Mouse (Mus musculus) heart, embryonic 14.5 days (tissue): Measurements from ENCODE around the gene Gm49403. TPM values are rescaled to one million over a fixed set of nuclear protein-coding genes. Genes with fewer than 3 reads are reported as not detected.
A peak's percentile ranks its signal among the peaks of the same experiment; 100 is the strongest.
"Not testable (repeated sequence)": the region's sequence is repeated elsewhere in the genome, so short reads cannot be mapped to it uniquely, and the experiment has no call there.

ENCODE experiments used
- ATAC-seq: fragments of 200-750 bp; cut with Nextera tagmentation; 2 replicates; pipeline ENCODE4 v1.8.0; 2017; ENCODE audit warnings: low read depth, moderate TSS enrichment; ENCODE audit not compliant: insufficient number of reproducible peaks, insufficient read depth, low FRiP score
- H3K27ac ChIP-seq, 2 experiments: fragments of 200-500 bp in 1 of 2; fragments of 300-500 bp in 1 of 2; sonication (generic) in 1 of 2; replicated peaks in 1 of 2; 2 replicates each; pipeline ENCODE4 v1.5.1; 2012 to 2014; ENCODE audit warnings: low read depth in 2 of 2, low read length in 2 of 2, control low read depth in 1 of 2, mild to moderate bottlenecking in 1 of 2, mixed read lengths in 1 of 2; ENCODE audit not compliant: control insufficient read depth in 1 of 2, insufficient read depth in 1 of 2
- H3K27me3 ChIP-seq: fragments of 300-500 bp; sonication (generic); 2 replicates; pipeline ENCODE4 v1.6.1; 2014; ENCODE audit warnings: mild to moderate bottlenecking, low read length, control low read depth; ENCODE audit not compliant: control insufficient read depth, insufficient read depth
- H3K36me3 ChIP-seq: fragments of 300-500 bp; sonication (generic); 2 replicates; pipeline ENCODE4 v1.6.1; 2014; ENCODE audit warnings: mild to moderate bottlenecking, control low read depth, low read length, mixed read lengths; ENCODE audit not compliant: control insufficient read depth, insufficient read depth
- H3K4me1 ChIP-seq, 2 experiments: fragments of 200-500 bp in 1 of 2; fragments of 300-500 bp in 1 of 2; sonication (generic) in 1 of 2; 2 replicates each; pipeline ENCODE4 v1.6.1; 2012 to 2014; ENCODE audit warnings: low read length in 2 of 2, control low read depth in 1 of 2, mixed read lengths in 1 of 2; ENCODE audit not compliant: control insufficient read depth in 2 of 2, insufficient read depth in 2 of 2
- H3K4me2 ChIP-seq: fragments of 300-500 bp; sonication (generic); 2 replicates; pipeline ENCODE4 v1.6.1; 2014; ENCODE audit warnings: mild to moderate bottlenecking, low read length
- H3K4me3 ChIP-seq, 2 experiments: fragments of 200-500 bp in 1 of 2; fragments of 300-500 bp in 1 of 2; sonication (generic) in 1 of 2; 2 replicates each; pipeline ENCODE4 v1.5.1; 2012 to 2014; ENCODE audit warnings: low read length in 2 of 2, mild to moderate bottlenecking in 2 of 2, control low read depth in 1 of 2, low read depth in 1 of 2, moderate library complexity in 1 of 2; ENCODE audit not compliant: control insufficient read depth in 1 of 2, insufficient read depth in 1 of 2
- H3K9ac ChIP-seq: fragments of 300-500 bp; sonication (generic); 2 replicates; pipeline ENCODE4 v1.6.1; 2014; ENCODE audit warnings: mild to moderate bottlenecking, low read length
- H3K9me3 ChIP-seq: fragments of 300-500 bp; sonication (generic); 2 replicates; pipeline ENCODE4 v1.6.1; 2016; ENCODE audit warnings: low read length, control low read depth; ENCODE audit not compliant: control insufficient read depth
- WGBS: fragments of 180-500 bp; shearing (Covaris S2); extraction: QIAGEN DNeasy Blood & Tissue Kit; methylation state at CpG from one replicate; pipeline ENCODE4 v1.1.7; 2014; 5-methylcytosine and 5-hydroxymethylcytosine counted together
- polyA plus RNA-seq: library from polyadenylated mRNA; unstranded; fragments of >200 nt; fragmentation: Nextera tagmentation; extraction: Ambion mirVana; gene quantifications from 2 replicates; pipeline ENCODE4 v1.2.1, GENCODE M21; 2014

Gene Gm49403
- polyA plus RNA-seq, 1 experiment from 2014 or later = not detected

- Histone ChIP-seq H3K4me3 (peak within 1 kb of the TSS; percentile 78 to 82), H3K4me1 (peaks cover 4 to 15% of the 10 kb centered on the region in 2 experiments), H3K36me3 (peaks cover 13% of the 10 kb centered on the region), H3K4me2 (peak within 1 kb of the TSS; percentile 90), H3K27ac (peak within 1 kb of the TSS; percentile 66 to 82), H3K27me3 (no peaks in the 10 kb centered on the region), H3K9ac (peak within 1 kb of the TSS; percentile 90), H3K9me3 (no peaks in the 10 kb centered on the region)
- peak; percentile 88 for ATAC-seq
- WGBS = under 1% methylated on average over 58 of the region's 58 CpGs
Observed at GRCm38 (mm10) chr19:8888511-8889385, 5.0 kb downstream of the Gm49403 start, which contains the start of the genes 1810009A15Rik and Gm49416. Gene 1810009A15Rik (plus strand): TSS chr19:8888853. Gene Gm49416 (plus strand): TSS chr19:8888926.

- Histone ChIP-seq H3K27ac (peak within 1 kb of the TSS; percentile 67 to 85), H3K9me3 (no peaks in the 10 kb centered on the region), H3K27me3 (no peaks in the 10 kb centered on the region), H3K36me3 (peaks cover 40% of the 10 kb centered on the region), H3K4me2 (peak within 1 kb of the TSS; percentile 82), H3K4me1 (peaks cover 8 to 19% of the 10 kb centered on the region in 2 experiments; a peak in 3 of 4 replicates), H3K9ac (peak within 1 kb of the TSS; percentile 96), H3K4me3 (peak within 1 kb of the TSS; percentile 90 to 92)
- peak; percentile 54; the same call in 1 of the 2 replicates for ATAC-seq
- 2% methylated on average over 54 of the region's 54 CpGs for WGBS
Observed at GRCm38 (mm10) chr19:8892829-8893766, 9.4 kb downstream of the Gm49403 start, which contains the start of gene Ints5. Gene Ints5 (plus strand): TSS chr19:8893005.

DNA sequence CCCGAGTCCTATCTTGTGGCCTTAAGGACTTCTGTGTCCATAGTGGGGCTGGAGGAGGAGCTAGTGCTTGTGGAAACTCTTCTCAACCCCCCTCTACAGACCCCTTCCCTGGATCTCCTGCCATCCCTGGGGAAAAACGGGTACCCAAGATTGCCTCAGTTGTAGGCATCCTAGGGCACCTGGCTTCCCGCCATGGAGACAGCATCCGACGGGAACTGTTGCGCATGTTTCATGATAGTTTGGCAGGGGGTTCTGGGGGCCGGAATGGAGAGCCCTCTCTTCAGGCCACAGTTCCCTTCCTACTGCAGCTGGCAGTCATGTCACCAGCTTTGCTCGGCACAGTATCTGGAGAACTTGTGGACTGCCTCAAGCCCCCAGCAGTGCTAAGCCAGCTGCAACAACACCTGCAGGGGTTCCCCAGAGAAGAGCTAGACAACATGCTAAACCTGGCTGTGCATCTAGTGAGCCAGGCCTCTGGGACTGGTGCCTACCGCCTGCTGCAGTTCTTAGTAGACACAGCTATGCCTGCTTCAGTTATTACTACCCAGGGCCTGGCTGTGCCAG is 11.7 kb downstream of the Gm49403 start:
- H3K4me3 ChIP-seq = no peak overlapping the region
- no peak overlapping the region for H3K27ac ChIP-seq
- H3K4me1 ChIP-seq = peaks cover 8 to 25% of the 10 kb centered on the region in 2 experiments; a peak in 3 of 4 replicates
- no peak overlapping the region for H3K9ac ChIP-seq
- H3K9me3 ChIP-seq = no peaks in the 10 kb centered on the region
- H3K4me2 ChIP-seq = no peak overlapping the region
- H3K27me3 ChIP-seq = no peaks in the 10 kb centered on the region
- WGBS = 87% methylated on average over 9 of the region's 9 CpGs
- ATAC-seq = no peak
- peaks cover 35% of the 10 kb centered on the region for H3K36me3 ChIP-seq

DNA sequence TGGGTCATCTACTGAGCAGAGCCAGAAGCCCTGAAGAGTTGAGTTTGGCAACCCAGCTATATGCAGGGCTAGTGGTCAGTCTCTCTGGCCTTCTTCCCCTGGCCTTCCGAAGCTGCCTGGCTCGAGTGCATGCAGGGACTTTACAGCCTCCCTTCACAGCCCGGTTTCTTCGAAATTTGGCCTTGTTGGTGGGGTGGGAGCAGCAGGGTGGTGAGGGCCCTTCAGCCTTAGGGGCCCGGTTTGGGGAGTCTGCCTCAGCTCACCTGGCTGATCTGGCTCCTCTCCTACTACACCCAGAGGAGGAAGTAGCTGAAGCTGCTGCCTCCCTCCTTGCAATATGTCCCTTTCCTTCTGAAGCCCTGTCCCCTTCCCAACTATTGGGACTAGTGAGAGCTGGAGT is 12.5 kb downstream of the Gm49403 start:
- not testable (repeated sequence) for H3K27me3 ChIP-seq, ATAC-seq, H3K27ac ChIP-seq, H3K9me3 ChIP-seq, H3K9ac ChIP-seq, H3K4me3 ChIP-seq, H3K4me2 ChIP-seq
- WGBS = 88% methylated on average over 5 of the region's 5 CpGs
- Histone ChIP-seq H3K36me3 (peaks cover 27% of the 10 kb centered on the region), H3K4me1 (peaks cover 8 to 25% of the 10 kb centered on the region in 2 experiments; a peak in 3 of 4 replicates)

DNA sequence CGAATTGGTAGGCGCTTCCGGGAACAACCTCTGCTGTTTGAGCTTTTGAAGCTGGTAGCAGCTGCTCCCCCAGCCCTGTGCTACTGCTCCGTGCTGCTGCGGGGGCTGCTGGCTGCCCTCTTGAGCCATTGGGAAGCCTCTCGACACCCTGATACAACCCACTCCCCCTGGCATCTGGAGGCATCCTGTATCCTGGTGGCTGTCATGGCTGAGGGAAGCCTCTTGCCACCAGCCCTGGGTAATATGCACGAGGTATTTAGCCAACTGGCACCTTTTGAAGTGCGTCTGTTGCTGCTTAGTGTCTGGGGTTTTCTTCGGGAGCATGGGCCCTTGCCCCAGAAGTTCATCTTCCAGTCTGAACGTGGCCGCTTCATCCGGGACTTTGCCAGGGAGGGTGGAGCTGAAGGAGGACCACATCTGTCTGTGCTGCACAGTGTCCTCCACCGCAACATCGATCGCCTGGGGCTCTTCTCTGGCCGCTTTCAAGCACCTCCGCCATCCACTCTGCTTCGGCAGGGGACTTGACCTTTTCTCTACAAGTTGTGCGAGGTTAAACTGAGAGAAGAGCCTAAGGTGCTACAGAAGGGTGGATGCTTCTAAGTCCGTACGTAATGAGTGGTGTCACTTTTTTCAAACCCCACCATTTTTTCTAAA is 13.6 kb downstream of the Gm49403 start:
- 23% methylated on average over 21 of the region's 21 CpGs for WGBS
- peak; percentile 26; the same call in 1 of the 2 replicates for ATAC-seq
- peak overlapping the region; percentile 25 to 98 for H3K4me3 ChIP-seq

GRCm38 (mm10) chr19:8897865-8898495 is 14.2 kb downstream of the Gm49403 start, which contains the start of gene Ganab:
Gene Ganab (plus strand): TSS chr19:8898071.
- ATAC-seq = peak; percentile 97
- Histone ChIP-seq H3K9ac (peak within 1 kb of the TSS; percentile 99), H3K4me1 (peaks cover 8 to 25% of the 10 kb centered on the region in 2 experiments; a peak in 3 of 4 replicates), H3K36me3 (peaks cover 38% of the 10 kb centered on the region), H3K4me3 (peak within 1 kb of the TSS; percentile 81 to 98), H3K4me2 (peak within 1 kb of the TSS; percentile 93), H3K27ac (peak within 1 kb of the TSS; percentile 82 to 90), H3K9me3 (no peaks in the 10 kb centered on the region), H3K27me3 (no peaks in the 10 kb centered on the region)
- under 1% methylated on average over 53 of the region's 53 CpGs for WGBS

More for the DNA sequence above, 13.6 kb downstream of the Gm49403 start:
- peaks cover 32% of the 10 kb centered on the region for H3K36me3 ChIP-seq
- peak overlapping the region; percentile 82 to 90 for H3K27ac ChIP-seq
- H3K27me3 ChIP-seq, H3K9me3 ChIP-seq: not testable (repeated sequence)
- H3K9ac ChIP-seq = peak overlapping the region; percentile 70
- peak overlapping the region; percentile 93 for H3K4me2 ChIP-seq
- H3K4me1 ChIP-seq = peaks cover 8 to 25% of the 10 kb centered on the region in 2 experiments; a peak in 3 of 4 replicates
